ENCODE assay signal across 13 mouse cellular contexts in genomic region chr4:64598465-64598864, GRCm38 (mm10).
DNase-seq lines count a peak whose midpoint lies in the region; ATAC-seq lines count a peak whose summit lies in the region.
"Had no signal": no experiment of that assay in that cellular context is flagged by ENCODE, and none has a peak within 500 bp of the region (broad histone marks: within the 10 kb centered on the region; RNA-seq: fewer than 3 reads in every experiment).

No protein-coding gene starts in this region.

- H3K4me1 ChIP-seq in embryonic facial prominence, embryonic 15.5 days, result no peaks in the 10 kb centered on the region
- H3K4me1 ChIP-seq in liver, embryonic 11.5 days (replicated peaks; ENCODE audit: control insufficient read depth, insufficient read depth, low read length), result no peaks in the 10 kb centered on the region
- H3K4me1 ChIP-seq: hindbrain, embryonic 15.5 days; liver, embryonic 13.5 days; megakaryocyte, embryonic 14.5 days had no signal

- no peaks in the 10 kb centered on the region for H3K36me3 ChIP-seq in embryonic facial prominence, embryonic 15.5 days
- H3K36me3 ChIP-seq in liver, embryonic 11.5 days (ENCODE audit: control insufficient read depth, insufficient read depth, low read length), result no peaks in the 10 kb centered on the region
- H3K36me3 ChIP-seq: hindbrain, embryonic 15.5 days; liver, embryonic 13.5 days had no signal

- 0 out of 2 replicates have a peak overlapping the region, but pooled peaks have one; percentile 18 for H3K27ac ChIP-seq in embryonic facial prominence, embryonic 15.5 days (replicated peaks)
- H3K27ac ChIP-seq in liver, embryonic 11.5 days (ENCODE audit: low read depth, low read length), result no peak overlapping the region
- H3K27ac ChIP-seq: hindbrain, embryonic 15.5 days; liver, embryonic 13.5 days had no signal

- ATAC-seq in embryonic facial prominence, embryonic 15.5 days (ENCODE audit: insufficient number of reproducible peaks, low FRiP score, low TSS enrichment, low read depth), result no peak
- ATAC-seq in liver, embryonic 11.5 days (replicated peaks; ENCODE audit: low FRiP score), result no peak

- H3K9ac ChIP-seq in embryonic facial prominence, embryonic 15.5 days, result no peak overlapping the region
- no peak overlapping the region for H3K9ac ChIP-seq in liver, embryonic 11.5 days (ENCODE audit: low read depth, low read length)
- H3K9ac ChIP-seq: hindbrain, embryonic 15.5 days; liver, embryonic 13.5 days had no signal

- no peak overlapping the region for H3K4me2 ChIP-seq in embryonic facial prominence, embryonic 15.5 days (replicated peaks)
- no peak overlapping the region for H3K4me2 ChIP-seq in liver, embryonic 11.5 days
- H3K4me2 ChIP-seq: hindbrain, embryonic 15.5 days; liver, embryonic 13.5 days had no signal

- peak; percentile 7 for DNase-seq in layer of hippocampus, adult 11-12 months (ENCODE audit: low spot score)
- no peak for DNase-seq in layer of hippocampus, postnatal 25 days (ENCODE audit: extremely low spot score in 1 of 2, low spot score in 1 of 2)
- peak; percentile 70 for DNase-seq in brain, adult 2 months (ENCODE audit: low read depth, low spot score)
- peak; percentile 5 to 6 for DNase-seq in left cerebral cortex, postnatal 36 days (ENCODE audit: low spot score in 2 of 2)
- DNase-seq in neural tube, embryonic 10.5 days (ENCODE audit: extremely low spot score, low spot score), result no peak
- no peak for DNase-seq in liver, embryonic 11.5 days (ENCODE audit: low spot score)
- DNase-seq: adrenal gland, adult 2 months; cerebellum, postnatal 36 days; kidney, adult 2 months; liver, embryonic 13.5 days had no signal

- H3K27me3 ChIP-seq in embryonic facial prominence, embryonic 15.5 days, result no peaks in the 10 kb centered on the region
- H3K27me3 ChIP-seq in liver, embryonic 11.5 days (replicated peaks; ENCODE audit: control insufficient read depth, insufficient read depth, low read length), result no peaks in the 10 kb centered on the region
- H3K27me3 ChIP-seq: hindbrain, embryonic 15.5 days; liver, embryonic 13.5 days; megakaryocyte, embryonic 14.5 days had no signal

- intact Hi-C loops in left cerebral cortex, postnatal 36 days (cut with DNase I), result no loop called here

- no peak overlapping the region for H3K4me3 ChIP-seq in embryonic facial prominence, embryonic 15.5 days (replicated peaks)
- H3K4me3 ChIP-seq in liver, embryonic 11.5 days (ENCODE audit: low read depth, low read length), result no peak overlapping the region
- H3K4me3 ChIP-seq: hindbrain, embryonic 15.5 days; liver, embryonic 13.5 days; megakaryocyte, embryonic 14.5 days had no signal

- no peaks in the 10 kb centered on the region for H3K9me3 ChIP-seq in embryonic facial prominence, embryonic 15.5 days (replicated peaks)
- H3K9me3 ChIP-seq in liver, embryonic 11.5 days (ENCODE audit: control insufficient read depth, low read length), result no peaks in the 10 kb centered on the region
- H3K9me3 ChIP-seq: hindbrain, embryonic 15.5 days; liver, embryonic 13.5 days; megakaryocyte, embryonic 14.5 days had no signal

Comparison
In these comparisons a context has a peak if more than half of its experiments do, and no peak if none do; other contexts are left out.
1. DNase-seq: peak in layer of hippocampus, adult 11-12 months (single experiment), brain, adult 2 months (single experiment) and left cerebral cortex, postnatal 36 days (2 of 2); none in layer of hippocampus, postnatal 25 days (0 of 2), neural tube, embryonic 10.5 days (single experiment) and liver, embryonic 11.5 days (single experiment).